Comparison of ENCODE assay signal across 16 mouse cellular contexts in the genomic region with DNA sequence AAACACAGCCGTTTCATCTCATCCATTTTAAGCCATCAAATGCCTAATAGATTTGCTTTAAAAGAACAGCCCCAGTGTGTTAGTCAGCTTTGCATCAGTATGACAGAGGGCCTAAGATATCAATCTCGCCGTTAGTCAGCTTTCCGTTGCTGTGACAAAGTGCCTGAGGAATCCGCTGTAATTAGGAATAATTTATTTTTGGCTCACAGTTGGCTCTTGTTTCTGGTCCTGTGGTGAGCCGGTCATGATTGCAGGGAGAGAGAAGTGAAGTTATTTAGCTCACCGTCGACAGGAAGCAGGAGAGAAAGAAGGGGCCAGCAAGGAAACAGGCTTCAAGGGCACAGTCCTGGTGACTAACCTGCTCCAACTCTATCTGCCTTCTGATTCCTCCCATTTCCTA. TPM values are rescaled to one million over a fixed set of nuclear protein-coding genes. Genes with fewer than 3 reads are reported as not detected.
"Had no signal": no experiment of that assay in that cellular context is flagged by ENCODE, and none has a peak within 500 bp of the region (broad histone marks: within the 10 kb centered on the region; RNA-seq: fewer than 3 reads in every experiment).

No protein-coding gene starts in this region.

- H3K9ac ChIP-seq: kidney, embryonic 15.5 days; limb, embryonic 15.5 days; liver, embryonic 12.5 days; lung, embryonic 14.5 days; midbrain, embryonic 15.5 days had no signal

- H3K4me3 ChIP-seq: kidney, embryonic 15.5 days; limb, embryonic 15.5 days; liver, embryonic 12.5 days; megakaryocyte, embryonic 14.5 days; midbrain, embryonic 15.5 days had no signal

- H3K27ac ChIP-seq: kidney, embryonic 15.5 days; limb, embryonic 15.5 days; liver, embryonic 12.5 days; midbrain, embryonic 15.5 days; stomach, postnatal 0 days had no signal

- ATAC-seq: liver, embryonic 12.5 days; midbrain, embryonic 15.5 days had no signal

- H3K4me1 ChIP-seq: liver, embryonic 12.5 days had no signal

- H3K9me3 ChIP-seq: kidney, embryonic 15.5 days; limb, embryonic 15.5 days; liver, embryonic 12.5 days; megakaryocyte, embryonic 14.5 days; midbrain, embryonic 15.5 days had no signal

- H3K27me3 ChIP-seq: limb, embryonic 15.5 days; midbrain, embryonic 15.5 days had no signal

- H3K36me3 ChIP-seq: kidney, embryonic 15.5 days; limb, embryonic 15.5 days; liver, embryonic 12.5 days; midbrain, embryonic 15.5 days had no signal

- H3K4me2 ChIP-seq: kidney, embryonic 15.5 days; limb, embryonic 15.5 days; liver, embryonic 12.5 days; lung, embryonic 14.5 days; midbrain, embryonic 11.5 days; midbrain, embryonic 15.5 days had no signal

- DNase-seq: kidney, postnatal 25 days; lung, embryonic 14.5 days; lung, postnatal 10 days; lung, postnatal 4 days; right cerebral cortex, adult 18-20 months; right cerebral cortex, postnatal 25 days; thymus, postnatal 4 days had no signal

RNA-seq across cellular contexts. Expression of a gene that starts 23.0 kb away (rescaled TPM):
- polyA plus RNA-seq: limb, embryonic 11.5 days; limb, embryonic 15.5 days; liver, embryonic 12.5 days; liver, embryonic 16.5 days; lung, embryonic 14.5 days had no signal
